Mouse (Mus musculus): Measurements from ENCODE around the gene Hnrnpa2b1. TPM values are rescaled to one million over a fixed set of nuclear protein-coding genes. Genes with fewer than 3 reads are reported as not detected.
A peak's percentile ranks its signal among the peaks of the same experiment; 100 is the strongest.
"Not testable (repeated sequence)": the region's sequence is repeated elsewhere in the genome, so short reads cannot be mapped to it uniquely, and the experiment has no call there.

Hnrnpa2b1 gene
- polyA plus RNA-seq, 1 experiment from 2014 or later = 2,304 TPM

DNA sequence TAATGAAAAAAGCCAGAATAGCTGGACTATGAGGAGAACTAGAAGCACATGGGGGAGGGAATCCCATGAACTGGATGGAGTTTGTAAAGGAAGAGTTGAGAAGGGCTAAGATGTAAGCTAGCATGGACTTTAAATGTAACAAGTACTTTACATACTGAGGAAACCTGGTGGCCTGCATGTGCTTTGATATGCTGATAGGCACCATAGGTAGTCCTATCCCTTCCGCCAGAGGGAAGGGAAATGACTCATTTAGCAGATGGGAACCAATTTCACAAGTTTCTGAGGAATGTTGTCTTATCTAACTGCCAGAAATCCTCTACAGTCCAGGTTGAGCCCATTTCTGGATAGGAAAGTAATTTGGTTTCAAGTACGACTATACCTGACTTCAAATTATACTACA is 16.0 kb upstream of the Hnrnpa2b1 start:
- WGBS = 64% methylated on average over 2 of the region's 2 CpGs
- H3K27ac ChIP-seq = no peak overlapping the region
- no peak for ATAC-seq (ENCODE audit: low FRiP score)

GRCm38 (mm10) chr6:51484556-51484955 is 14.9 kb upstream of the Hnrnpa2b1 start:
- not testable (repeated sequence) for H3K27me3 ChIP-seq; H3K9me3 ChIP-seq (replicated peaks); ATAC-seq (ENCODE audit: low FRiP score); H3K4me1 ChIP-seq; H3K4me3 ChIP-seq; H3K9ac ChIP-seq; H3K4me2 ChIP-seq (replicated peaks); H3K27ac ChIP-seq
- H3K36me3 ChIP-seq = peaks cover 41% of the 10 kb centered on the region
- 89% methylated on average over 8 of the region's 8 CpGs for WGBS

More for the DNA sequence above, 16.0 kb upstream of the Hnrnpa2b1 start:
- H3K4me3 ChIP-seq = no peak overlapping the region
- H3K36me3 ChIP-seq = peaks cover 30% of the 10 kb centered on the region
- H3K9ac ChIP-seq = no peak overlapping the region
- H3K27me3 ChIP-seq = no peaks in the 10 kb centered on the region
- H3K9me3 ChIP-seq (replicated peaks) = peaks cover 3% of the 10 kb centered on the region; the same call in 1 of the 2 replicates
- H3K4me2 ChIP-seq (replicated peaks) = no peak overlapping the region
- no peaks in the 10 kb centered on the region for H3K4me1 ChIP-seq

GRCm38 (mm10) chr6:51483861-51484260 is 14.2 kb upstream of the Hnrnpa2b1 start:
- H3K27me3 ChIP-seq = no peaks in the 10 kb centered on the region
- H3K4me3 ChIP-seq = no peak overlapping the region
- ATAC-seq (ENCODE audit: low FRiP score) = no peak
- peaks cover 48% of the 10 kb centered on the region for H3K36me3 ChIP-seq
- no peak overlapping the region for H3K27ac ChIP-seq
- H3K4me2 ChIP-seq (replicated peaks) = no peak overlapping the region
- H3K9me3 ChIP-seq (replicated peaks) = peaks cover 3% of the 10 kb centered on the region; the same call in 1 of the 2 replicates
- H3K4me1 ChIP-seq = no peaks in the 10 kb centered on the region
- no peak overlapping the region for H3K9ac ChIP-seq
- whole genome bisulfite sequencing = 96% methylated on average over 3 of the region's 3 CpGs

GRCm38 (mm10) chr6:51481548-51481947 is 11.9 kb upstream of the Hnrnpa2b1 start:
- no peak for ATAC-seq (ENCODE audit: low FRiP score)
- peaks cover 60% of the 10 kb centered on the region for H3K36me3 ChIP-seq
- WGBS = 94% methylated on average over 8 of the region's 8 CpGs

DNA sequence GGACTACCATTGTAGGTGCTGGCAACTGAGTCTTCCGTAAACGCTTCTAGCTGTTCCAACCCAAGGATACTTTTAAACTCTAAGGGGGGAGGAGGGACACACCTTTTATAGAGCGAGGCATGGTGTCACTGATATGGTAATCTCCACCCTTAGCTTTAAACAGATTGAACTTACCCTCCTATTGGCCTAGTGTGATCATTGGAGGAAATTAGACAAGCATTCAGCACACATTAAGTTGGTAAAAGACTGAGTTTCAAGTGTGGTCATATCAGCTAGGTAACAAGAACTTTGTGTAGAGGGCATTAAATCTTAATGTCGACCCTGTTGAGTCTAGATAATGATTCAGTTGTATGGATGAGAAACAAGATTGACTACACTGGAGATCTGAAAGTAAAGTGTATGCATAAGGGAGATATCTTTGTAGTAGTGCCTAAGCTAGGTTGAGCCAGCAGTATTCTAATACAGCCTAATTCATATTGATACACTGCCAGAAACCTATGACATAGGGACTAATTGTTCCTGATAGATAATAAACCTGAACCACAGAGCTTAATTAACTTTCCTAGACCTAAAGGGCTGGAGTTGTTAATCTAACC is 9.5 kb upstream of the Hnrnpa2b1 start:
- Histone ChIP-seq H3K4me1 (peaks cover 5% of the 10 kb centered on the region), H3K4me2 (replicated peaks) (no peak overlapping the region), H3K36me3 (peaks cover 70% of the 10 kb centered on the region), H3K4me3 (no peak overlapping the region), H3K27ac (no peak overlapping the region), H3K9ac (no peak overlapping the region), H3K9me3 (replicated peaks) (no peaks in the 10 kb centered on the region), H3K27me3 (no peaks in the 10 kb centered on the region)
- no peak for ATAC-seq (ENCODE audit: low FRiP score)
- WGBS = 96% methylated on average over 4 of the region's 4 CpGs

More at GRCm38 (mm10) chr6:51481548-51481947, 11.9 kb upstream of the Hnrnpa2b1 start:
- Histone ChIP-seq H3K4me2 (replicated peaks) (no peak overlapping the region), H3K9ac (no peak overlapping the region), H3K4me1 (no peaks in the 10 kb centered on the region), H3K27me3 (no peaks in the 10 kb centered on the region), H3K4me3 (no peak overlapping the region), H3K9me3 (replicated peaks) (no peaks in the 10 kb centered on the region), H3K27ac (no peak overlapping the region)

GRCm38 (mm10) chr6:51472213-51472612 is 2.5 kb upstream of the Hnrnpa2b1 start:
- ATAC-seq (ENCODE audit: low FRiP score) = no peak
- Histone ChIP-seq H3K27me3 (no peaks in the 10 kb centered on the region), H3K4me1 (peaks cover 27% of the 10 kb centered on the region), H3K27ac (peak overlapping the region; percentile 48; the same call in 1 of the 2 replicates), H3K9me3 (replicated peaks) (no peaks in the 10 kb centered on the region), H3K4me2 (replicated peaks) (peak overlapping the region; percentile 68), H3K9ac (peak overlapping the region; percentile 99), H3K36me3 (peaks cover 33% of the 10 kb centered on the region), H3K4me3 (peak overlapping the region; percentile 93)
- 49% methylated on average over 4 of the region's 4 CpGs for WGBS

GRCm38 (mm10) chr6:51471782-51472181 is 2.1 kb upstream of the Hnrnpa2b1 start:
- no peaks in the 10 kb centered on the region for H3K27me3 ChIP-seq
- no peaks in the 10 kb centered on the region for H3K9me3 ChIP-seq (replicated peaks)
- H3K9ac ChIP-seq = peak overlapping the region; percentile 99
- 20% methylated on average over 3 of the region's 3 CpGs for WGBS
- H3K4me2 ChIP-seq (replicated peaks) = peak overlapping the region; percentile 68
- ATAC-seq (ENCODE audit: low FRiP score) = no peak
- peaks cover 34% of the 10 kb centered on the region for H3K36me3 ChIP-seq
- H3K27ac ChIP-seq = peak overlapping the region; percentile 48; the same call in 1 of the 2 replicates
- peak overlapping the region; percentile 93 for H3K4me3 ChIP-seq
- peaks cover 30% of the 10 kb centered on the region for H3K4me1 ChIP-seq

GRCm38 (mm10) chr6:51471179-51471505 is 1.4 kb upstream of the Hnrnpa2b1 start:
- peaks cover 35% of the 10 kb centered on the region for H3K4me1 ChIP-seq
- peak overlapping the region; percentile 99 for H3K9ac ChIP-seq
- H3K9me3 ChIP-seq (replicated peaks) = no peaks in the 10 kb centered on the region
- no peaks in the 10 kb centered on the region for H3K27me3 ChIP-seq
- H3K36me3 ChIP-seq = peaks cover 34% of the 10 kb centered on the region
- H3K27ac ChIP-seq = peak overlapping the region; percentile 100
- 1% methylated on average over 10 of the region's 10 CpGs for WGBS
- H3K4me3 ChIP-seq = peak overlapping the region; percentile 93
- ATAC-seq (ENCODE audit: low FRiP score) = no peak
- H3K4me2 ChIP-seq (replicated peaks) = peak overlapping the region; percentile 68

- peak within 1 kb of the TSS; percentile 100 for H3K27ac ChIP-seq
- peak within 1 kb of the TSS; percentile 100 for H3K9ac ChIP-seq
- peak within 1 kb of the TSS; percentile 68 for H3K4me2 ChIP-seq (replicated peaks)
- H3K4me3 ChIP-seq = peak within 1 kb of the TSS; percentile 93
- peaks cover 34% of the 10 kb centered on the region for H3K36me3 ChIP-seq
- no peaks in the 10 kb centered on the region for H3K27me3 ChIP-seq
- peak; percentile 85 for ATAC-seq (ENCODE audit: low FRiP score)
- no peaks in the 10 kb centered on the region for H3K9me3 ChIP-seq (replicated peaks)
- WGBS = under 1% methylated on average over 85 of the region's 99 CpGs
- H3K4me1 ChIP-seq = peaks cover 41% of the 10 kb centered on the region
Observed at GRCm38 (mm10) chr6:51470311-51471178, 851 bp upstream of the Hnrnpa2b1 start, which contains the start of gene Cbx3. Gene Cbx3, plus strand, starts transcription at chr6:51470360.

DNA sequence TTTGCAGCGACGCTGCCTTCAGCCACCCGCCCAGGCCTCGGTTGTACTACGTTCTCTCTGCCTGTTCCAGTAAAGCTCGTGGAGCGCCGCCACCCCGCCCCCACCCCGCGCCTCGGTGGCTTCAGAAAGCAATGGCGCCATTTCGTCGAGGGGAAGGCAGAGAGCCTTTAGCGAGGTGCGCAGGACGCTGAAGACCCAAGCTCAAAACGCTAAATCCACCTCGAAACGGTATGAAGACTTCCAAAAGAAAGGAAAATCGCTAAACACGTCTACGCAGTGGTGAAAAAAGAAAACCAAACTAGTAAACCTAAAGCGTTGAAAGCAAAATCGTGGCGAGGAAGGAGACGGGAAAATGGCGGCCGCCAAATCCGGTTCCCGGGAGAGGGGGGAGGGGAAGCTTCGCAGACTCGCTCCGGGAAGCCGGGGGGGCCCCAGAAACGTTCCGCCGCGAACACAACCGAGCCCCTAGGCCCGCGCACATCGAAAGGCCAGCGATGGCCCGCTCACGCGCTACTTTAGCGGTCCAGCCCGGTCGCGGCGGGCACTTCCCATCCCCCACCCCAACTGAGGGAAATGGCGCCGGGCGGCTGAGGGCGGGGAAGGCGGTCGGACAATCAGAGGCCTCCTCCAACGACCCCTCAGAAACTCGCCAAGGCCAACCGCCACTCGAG is 668 bp downstream of the Hnrnpa2b1 start:
- peak; percentile 27; the same call in 1 of the 2 replicates for ATAC-seq (ENCODE audit: low FRiP score)
- Histone ChIP-seq H3K36me3 (peaks cover 26% of the 10 kb centered on the region), H3K4me2 (replicated peaks) (peak overlapping the region; percentile 68), H3K27me3 (no peaks in the 10 kb centered on the region), H3K9me3 (replicated peaks) (no peaks in the 10 kb centered on the region), H3K4me3 (peak overlapping the region; percentile 93), H3K9ac (peak overlapping the region; percentile 100), H3K4me1 (peaks cover 36% of the 10 kb centered on the region), H3K27ac (peak overlapping the region; percentile 100)
- under 1% methylated on average over 63 of the region's 63 CpGs for WGBS

DNA sequence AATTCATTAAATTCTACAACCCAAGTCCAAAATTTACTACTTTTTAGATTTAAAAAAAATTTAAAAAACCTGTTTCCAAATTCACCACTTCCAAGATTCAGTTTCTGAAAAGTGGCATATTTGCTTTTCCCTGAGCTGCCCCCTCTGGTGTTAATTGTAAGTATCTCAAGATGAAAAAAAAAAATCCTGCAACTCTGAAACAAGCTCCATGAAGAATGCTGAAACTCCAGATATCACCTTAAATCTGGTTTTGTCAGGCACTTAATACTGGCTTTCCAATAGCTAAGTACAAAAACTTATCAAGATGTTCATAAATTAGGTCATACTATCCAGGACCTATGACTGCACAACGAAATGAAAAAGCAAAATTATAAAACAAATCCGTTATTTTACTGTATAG is 2.0 kb downstream of the Hnrnpa2b1 start:
- peak overlapping the region; percentile 60; the same call in 1 of the 2 replicates for H3K9ac ChIP-seq
- 4% methylated on average over 2 of the region's 2 CpGs for WGBS
- peak overlapping the region; percentile 59 for H3K4me2 ChIP-seq (replicated peaks)
- H3K9me3 ChIP-seq (replicated peaks) = no peaks in the 10 kb centered on the region
- no peaks in the 10 kb centered on the region for H3K27me3 ChIP-seq
- H3K4me3 ChIP-seq = peak overlapping the region; percentile 93
- peaks cover 28% of the 10 kb centered on the region for H3K4me1 ChIP-seq
- H3K36me3 ChIP-seq = peaks cover 31% of the 10 kb centered on the region
- ATAC-seq (ENCODE audit: low FRiP score) = no peak
- no peak overlapping the region for H3K27ac ChIP-seq

DNA sequence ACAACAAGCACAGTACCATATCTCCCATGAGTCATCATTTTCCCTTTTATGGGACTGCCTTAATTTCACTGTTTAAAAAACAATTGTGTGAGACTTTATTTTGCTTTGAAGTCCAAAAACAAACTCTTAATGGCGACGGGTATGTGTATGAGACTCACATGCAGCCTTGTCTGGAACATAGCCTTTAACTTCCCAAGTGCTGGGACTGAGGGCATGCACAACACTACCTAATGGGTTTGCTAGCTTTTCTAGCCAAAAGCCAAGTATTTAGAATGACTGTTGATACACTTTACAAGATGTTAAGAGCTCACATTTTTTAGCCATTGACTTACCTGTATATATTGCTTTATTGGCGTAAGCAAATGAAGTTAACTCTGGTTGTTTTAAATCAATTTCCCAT is 9.3 kb downstream of the Hnrnpa2b1 start:
- H3K9me3 ChIP-seq (replicated peaks) = no peaks in the 10 kb centered on the region
- no peak overlapping the region for H3K27ac ChIP-seq
- H3K4me2 ChIP-seq (replicated peaks) = no peak overlapping the region
- 0 out of 2 replicates have a peak, but pooled peaks cover 3% of the 10 kb centered on the region for H3K4me1 ChIP-seq
- 83% methylated on average over 3 of the region's 3 CpGs for WGBS
- no peak overlapping the region for H3K4me3 ChIP-seq
- peaks cover 53% of the 10 kb centered on the region for H3K36me3 ChIP-seq
- ATAC-seq (ENCODE audit: low FRiP score) = no peak
- no peak overlapping the region for H3K9ac ChIP-seq
- no peaks in the 10 kb centered on the region for H3K27me3 ChIP-seq
